In the genomic region with DNA sequence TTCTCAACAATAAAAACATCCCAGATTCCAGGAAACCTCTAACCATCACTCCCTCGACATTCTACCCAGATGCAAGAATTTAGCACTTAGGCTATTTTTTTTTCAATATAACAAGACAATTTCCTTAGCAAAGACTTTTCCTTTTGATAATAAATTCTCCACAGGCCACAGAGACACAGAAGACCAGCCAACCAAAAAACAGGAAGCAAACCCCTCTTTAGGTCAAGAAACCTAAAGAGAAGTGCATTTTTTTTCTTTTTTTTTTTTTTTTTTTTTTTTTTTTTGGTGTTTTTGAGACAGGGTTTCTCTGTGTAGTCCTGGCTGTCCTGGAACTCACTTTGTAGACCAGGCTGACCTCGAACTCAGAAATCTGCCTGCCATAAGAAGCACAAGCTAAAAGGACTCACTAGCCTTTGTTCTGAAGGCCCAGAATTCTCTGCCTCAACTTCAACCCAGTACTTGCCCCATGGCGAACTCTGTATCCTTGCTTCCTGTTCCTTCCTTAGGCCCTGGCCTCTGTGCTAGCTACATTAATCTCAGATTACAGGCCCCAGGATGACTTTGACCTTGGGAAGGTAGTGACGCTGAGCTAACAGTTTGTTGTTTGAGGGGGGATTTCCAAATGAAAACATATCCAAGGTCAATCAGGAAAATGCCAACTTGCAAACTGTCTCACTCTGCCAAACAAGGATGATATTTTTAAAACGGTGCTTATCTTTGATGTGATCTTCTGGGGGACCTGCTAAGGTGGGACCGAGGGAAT, we compare ENCODE assay signal across 23 mouse cellular contexts. TPM values are rescaled to one million over a fixed set of nuclear protein-coding genes. Genes with fewer than 3 reads are reported as not detected.
DNase-seq lines count a peak whose midpoint lies in the region; ATAC-seq and TF ChIP-seq lines count a peak whose summit lies in the region.
"Had no signal": no experiment of that assay in that cellular context is flagged by ENCODE, and none has a peak within 500 bp of the region (broad histone marks: within the 10 kb centered on the region; RNA-seq: fewer than 3 reads in every experiment).

No protein-coding gene starts in this region.

- H3K4me1 ChIP-seq in kidney, postnatal 0 days (replicated peaks; ENCODE audit: insufficient read depth, low read length): no peaks in the 10 kb centered on the region
- H3K4me1 ChIP-seq in ES-E14 (ENCODE audit: control insufficient read depth in 2 of 2, insufficient read depth in 2 of 2, low read length in 2 of 2, poor library complexity in 1 of 2): peaks cover 2 to 4% of the 10 kb centered on the region in 2 experiments
- H3K4me1 ChIP-seq: forebrain, embryonic 12.5 days; hindbrain, embryonic 13.5 days; neural tube, embryonic 13.5 days had no signal

- no peak overlapping the region for H3K4me2 ChIP-seq in kidney, postnatal 0 days (ENCODE audit: low read length)
- H3K4me2 ChIP-seq: forebrain, embryonic 12.5 days; hindbrain, embryonic 13.5 days; limb, embryonic 15.5 days; midbrain, embryonic 11.5 days; neural tube, embryonic 13.5 days had no signal

- H3K9ac ChIP-seq in kidney, postnatal 0 days (ENCODE audit: low read depth, low read length): no peak overlapping the region
- no peak overlapping the region for H3K9ac ChIP-seq in ES-E14 (ENCODE audit: insufficient read depth, low read depth, low read length, poor library complexity, severe bottlenecking)
- H3K9ac ChIP-seq: forebrain, embryonic 12.5 days; hindbrain, embryonic 13.5 days; limb, embryonic 15.5 days; neural tube, embryonic 13.5 days had no signal

- no peak for TF ChIP-seq CTCF in kidney, postnatal 0 days (IDR thresholded peaks at IDR 0.05; ENCODE audit: low read depth)

- no peak overlapping the region for H3K27ac ChIP-seq in kidney, postnatal 0 days
- H3K27ac ChIP-seq in ES-E14 (ENCODE audit: insufficient read depth, low read depth, low read length, poor library complexity, severe bottlenecking): no peak overlapping the region
- H3K27ac ChIP-seq: forebrain, embryonic 12.5 days; heart, embryonic 10.5 days; hindbrain, embryonic 13.5 days; limb, embryonic 15.5 days; neural tube, embryonic 13.5 days had no signal

- ATAC-seq in kidney, postnatal 0 days (replicated peaks; ENCODE audit: low FRiP score, low read depth): no peak
- 0 out of 2 replicates have a peak, but pooled peaks have one; percentile 25 for ATAC-seq in megakaryocyte, adult 5-6 weeks (ENCODE audit: poor library complexity, severe bottlenecking)
- ATAC-seq: CD4-positive, CD25-positive, alpha-beta regulatory T cell, adult 4 months; intestine, embryonic 16.5 days; Patski had no signal

- WGBS in kidney, postnatal 0 days: 36% methylated on average over 6 of the region's 6 CpGs

- no peaks in the 10 kb centered on the region for H3K27me3 ChIP-seq in kidney, postnatal 0 days (ENCODE audit: insufficient read depth, low read length)
- H3K27me3 ChIP-seq: forebrain, embryonic 12.5 days; hindbrain, embryonic 13.5 days; limb, embryonic 15.5 days; neural tube, embryonic 13.5 days; Patski had no signal

- no peak overlapping the region for H3K4me3 ChIP-seq in kidney, postnatal 0 days (replicated peaks; ENCODE audit: low read depth, low read length)
- no peak overlapping the region for H3K4me3 ChIP-seq in ES-E14 (ENCODE audit: insufficient read depth in 1 of 2, low read depth in 1 of 2, low read length in 2 of 2, poor library complexity in 1 of 2, severe bottlenecking in 1 of 2)
- H3K4me3 ChIP-seq: forebrain, embryonic 12.5 days; heart, embryonic 10.5 days; hindbrain, embryonic 13.5 days; limb, embryonic 15.5 days; neural tube, embryonic 13.5 days had no signal

- in situ Hi-C loops in ES-E14 (cut with MboI; ENCODE audit: low sequenced_read_pairs in 2 of 2, unreplicated experiment in 2 of 2): no loop called here

- peak; percentile 35 for DNase-seq in kidney, postnatal 0 days (ENCODE audit: low spot score)
- DNase-seq in kidney, postnatal 36 days: no peak
- no peak for DNase-seq in ES-E14 (ENCODE audit: low read depth, low spot score)
- DNase-seq in adrenal gland, postnatal 10 days: peak; percentile 23
- DNase-seq in right cerebral cortex, postnatal 4 days: no peak
- no peak for DNase-seq in urinary bladder, postnatal 10 days (ENCODE audit: low spot score)
- DNase-seq: cerebellum, postnatal 10 days; gastrocnemius, postnatal 25 days; heart, postnatal 10 days; kidney, postnatal 4 days; lung, adult 18-20 months; right cerebral cortex, postnatal 25 days; thymus, postnatal 14 days had no signal

- no peaks in the 10 kb centered on the region for H3K36me3 ChIP-seq in kidney, postnatal 0 days (ENCODE audit: insufficient read depth, low read length)
- no peaks in the 10 kb centered on the region for H3K36me3 ChIP-seq in ES-E14 (ENCODE audit: control insufficient read depth, insufficient read depth, low read length, poor library complexity, severe bottlenecking)
- H3K36me3 ChIP-seq: forebrain, embryonic 12.5 days; heart, embryonic 10.5 days; hindbrain, embryonic 13.5 days; limb, embryonic 15.5 days; neural tube, embryonic 13.5 days had no signal

- H3K9me3 ChIP-seq in kidney, postnatal 0 days (replicated peaks; ENCODE audit: low read length): no peaks in the 10 kb centered on the region
- no peaks in the 10 kb centered on the region for H3K9me3 ChIP-seq in ES-E14 (ENCODE audit: control insufficient read depth, insufficient read depth, low read depth, low read length)
- H3K9me3 ChIP-seq: forebrain, embryonic 12.5 days; heart, embryonic 10.5 days; hindbrain, embryonic 13.5 days; limb, embryonic 15.5 days; neural tube, embryonic 13.5 days had no signal

TF ChIP-seq in ES-E14, 5 proteins besides CTCF, POLR2A, EP300 and RAD21:
- TF ChIP-seq CHD2 (IDR thresholded peaks at IDR 0.05; ENCODE audit: low read depth, low read length): no peak
- TF ChIP-seq ZNF384 (IDR thresholded peaks at IDR 0.05; ENCODE audit: low read depth, low read length): peak; percentile 52; the same call in 1 of the 2 replicates

RNA-seq across cellular contexts. Expression of a gene that starts 46.7 kb away (rescaled TPM):
- 29.5 and 34.7 TPM in 2 replicates for polyA plus RNA-seq in kidney, postnatal 0 days (2015; fragmentation: Nextera tagmentation; extraction: Ambion mirVana)
- total RNA-seq in ES-E14 (2012; rRNA removed): 80.4 and 110 TPM in 2 replicates
- 10 to 100 TPM; 37.4 to 47.0 TPM for total RNA-seq in adrenal gland, postnatal 10 days (2021)
- 7.0 and 8.3 TPM in 2 replicates for total RNA-seq in megakaryocyte, adult 5-6 weeks (2015)
- 7.5 and 8.4 TPM in 2 replicates for total RNA-seq in megakaryocyte, adult 5-6 weeks (2017)

Comparison
In these comparisons a context has a peak if more than half of its experiments do, and no peak if none do; other contexts are left out.
1. DNase-seq: peak in kidney, postnatal 0 days (single experiment) and adrenal gland, postnatal 10 days (single experiment); none in kidney, postnatal 36 days (0 of 2), ES-E14 (single experiment), right cerebral cortex, postnatal 4 days (single experiment) and urinary bladder, postnatal 10 days (single experiment).